Mouse (Mus musculus) layer of hippocampus, postnatal 14 days (tissue): ENCODE data around the gene Spock1. TPM values are rescaled to one million over a fixed set of nuclear protein-coding genes. Genes with fewer than 3 reads are reported as not detected.

Source experiments
- DNase-seq, 2 experiments: peaks; one replicate each; pipeline ENCODE4 v3.0.0; 2021 to 2022; ENCODE audit warnings: low spot score in 2 of 2, mixed read lengths in 1 of 2
- total RNA-seq, 2 experiments: library from RNA; stranded (reverse); gene quantifications; 2 replicates each; pipeline ENCODE4 v1.2.3; 2021

Gene Spock1
- total RNA-seq, 2 experiments from 2014 or later: 266 to 276 TPM

GRCm38 (mm10) chr13:57736060-57736459 is 172.1 kb downstream of the Spock1 start:
- no peak for DNase-seq

GRCm38 (mm10) chr13:57734549-57734948 is 173.6 kb downstream of the Spock1 start:
- no peak for DNase-seq

- DNase-seq: no peak
Observed at GRCm38 (mm10) chr13:57733521-57733920, 174.6 kb downstream of the Spock1 start.

- no peak for DNase-seq
Observed at GRCm38 (mm10) chr13:57732251-57732650, 175.9 kb downstream of the Spock1 start.

GRCm38 (mm10) chr13:57727716-57728115 is 180.4 kb downstream of the Spock1 start:
- no peak for DNase-seq

- no peak for DNase-seq
Observed at GRCm38 (mm10) chr13:57726654-57727053, 181.5 kb downstream of the Spock1 start.

GRCm38 (mm10) chr13:57722329-57722936 is 185.7 kb downstream of the Spock1 start:
- no peak for DNase-seq

GRCm38 (mm10) chr13:57721524-57722279 is 186.4 kb downstream of the Spock1 start:
- DNase-seq: peak in 1 of 2 experiments; percentile 33

GRCm38 (mm10) chr13:57718087-57718486 is 190.0 kb downstream of the Spock1 start:
- DNase-seq: no peak

GRCm38 (mm10) chr13:57712910-57713309 is 195.2 kb downstream of the Spock1 start:
- DNase-seq: no peak

GRCm38 (mm10) chr13:57708425-57708824 is 199.7 kb downstream of the Spock1 start:
- DNase-seq: no peak

GRCm38 (mm10) chr13:57702966-57703365 is 205.2 kb downstream of the Spock1 start:
- no peak for DNase-seq

GRCm38 (mm10) chr13:57696685-57697084 is 211.4 kb downstream of the Spock1 start:
- DNase-seq: no peak

- no peak for DNase-seq
Observed at GRCm38 (mm10) chr13:57688926-57689325, 219.2 kb downstream of the Spock1 start.

GRCm38 (mm10) chr13:57686437-57686836 is 221.7 kb downstream of the Spock1 start:
- no peak for DNase-seq

- DNase-seq: peak in 1 of 2 experiments; percentile 28
Observed at GRCm38 (mm10) chr13:57685201-57685600, 222.9 kb downstream of the Spock1 start.

- DNase-seq: no peak
Observed at GRCm38 (mm10) chr13:57679591-57679990, 228.5 kb downstream of the Spock1 start.

GRCm38 (mm10) chr13:57676820-57677219 is 231.3 kb downstream of the Spock1 start:
- no peak for DNase-seq

- no peak for DNase-seq
Observed at GRCm38 (mm10) chr13:57673399-57673798, 234.7 kb downstream of the Spock1 start.

- DNase-seq: no peak
Observed at GRCm38 (mm10) chr13:57672762-57673161, 235.4 kb downstream of the Spock1 start.

- DNase-seq: no peak
Observed at GRCm38 (mm10) chr13:57671919-57672318, 236.2 kb downstream of the Spock1 start.

- DNase-seq: no peak
Observed at GRCm38 (mm10) chr13:57671322-57671721, 236.8 kb downstream of the Spock1 start.

- DNase-seq: no peak
Observed at GRCm38 (mm10) chr13:57667621-57668020, 240.5 kb downstream of the Spock1 start.
